Mouse (Mus musculus) left cerebral cortex, postnatal 4 days (tissue): Measurements from ENCODE around the gene Med7. TPM values are rescaled to one million over a fixed set of nuclear protein-coding genes. Genes with fewer than 3 reads are reported as not detected.

Experiments used
- DNase-seq: peaks from one replicate; pipeline ENCODE4 v3.0.0-alpha.2; 2022
- intact Hi-C: fragments of 180-260 bp; cut with DNase I; formaldehyde crosslinking; loops from one replicate; pipeline ENCODE4 v1.15.1; 2025
- total RNA-seq, 2 experiments: library from RNA; stranded (reverse); gene quantifications; 2 replicates each; pipeline ENCODE4 v1.2.3; 2021

The Med7 gene
- total RNA-seq, 2 experiments from 2014 or later: 34.8 to 35.2 TPM

DNA sequence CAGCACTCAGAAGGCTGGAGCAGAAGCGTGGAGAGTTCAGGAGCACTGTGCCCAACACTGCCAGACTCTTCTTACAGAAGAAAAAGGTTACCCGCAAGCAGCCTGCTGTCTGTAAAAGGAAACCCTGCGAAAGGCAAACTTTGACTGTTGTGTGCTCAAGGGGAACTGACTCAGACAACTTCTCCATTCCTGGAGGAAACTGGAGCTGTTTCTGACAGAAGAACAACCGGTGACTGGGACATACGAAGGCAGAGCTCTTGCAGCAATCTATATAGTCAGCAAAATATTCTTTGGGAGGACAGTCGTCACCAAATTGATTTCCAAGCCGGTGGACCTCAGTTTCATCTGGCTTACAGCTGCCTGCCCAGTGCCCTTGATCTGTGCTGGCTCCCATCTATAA is 43.8 kb downstream of the Med7 start:
- intact Hi-C loops: no loop called here
- no peak for DNase-seq

DNA sequence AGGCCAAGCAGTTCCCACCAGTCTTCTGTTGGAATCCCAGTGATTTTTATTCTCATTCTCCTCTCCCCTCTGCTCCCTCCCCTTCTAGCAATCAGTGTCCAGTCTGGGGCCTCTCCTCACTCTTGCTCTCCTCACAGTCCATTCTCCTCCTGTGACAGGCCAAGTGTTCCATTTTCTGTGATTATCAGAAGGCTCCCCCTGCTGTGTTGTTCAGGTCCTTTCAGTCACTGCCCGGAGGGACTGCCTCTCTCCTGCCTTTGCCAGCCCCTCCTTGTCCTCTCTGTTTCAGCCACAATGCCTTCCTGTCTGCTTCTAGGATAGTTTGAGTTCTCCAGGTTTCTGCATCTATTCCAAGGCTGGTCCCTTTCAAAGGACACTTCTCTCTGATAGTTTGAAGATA is 51.5 kb downstream of the Med7 start:
- intact Hi-C loops: no loop called here
- DNase-seq: no peak

DNA sequence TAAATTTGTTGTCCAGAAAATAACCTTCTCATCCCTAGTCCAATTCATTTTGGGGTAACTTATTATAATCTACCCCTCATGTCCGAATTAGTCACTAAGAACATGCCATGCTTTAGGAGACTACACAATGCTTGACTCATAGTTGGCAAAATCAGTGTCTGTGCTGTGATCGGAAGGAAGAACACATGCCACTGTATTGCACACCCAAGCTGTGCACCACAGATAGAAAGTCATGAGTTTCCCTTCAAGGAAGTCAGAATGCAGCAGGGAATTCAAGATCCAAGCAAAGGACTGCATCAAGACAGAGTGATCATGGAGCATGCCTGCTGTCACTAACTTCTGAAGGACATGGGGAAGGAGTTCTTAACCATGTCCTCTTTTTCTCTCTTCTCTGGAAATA is 51.9 kb downstream of the Med7 start:
- DNase-seq: no peak
- intact Hi-C loops: no loop called here

Other genes with a start within 250 kb of the Med7 start
- gene Fndc9, start 201.4 kb upstream of the Med7 start, total RNA-seq: 1 to 10 TPM; 5.6 to 9.8 TPM
- 100 to 1,000 TPM; 212 to 214 TPM for gene Cyfip2, start 124.1 kb upstream of the Med7 start, total RNA-seq
- under 1 TPM; 0.12 to 0.16 TPM for gene Itk, start 47.4 kb upstream of the Med7 start, total RNA-seq
- not detected for gene Fam71b, start 40.4 kb upstream of the Med7 start, total RNA-seq
- under 1 TPM; 0.44 to 0.79 TPM for gene Havcr2, start 18.0 kb downstream of the Med7 start, total RNA-seq
- gene Gm12169, start 87.3 kb downstream of the Med7 start, total RNA-seq: not detected
- gene BC053393, start 134.6 kb downstream of the Med7 start, total RNA-seq: not detected
- gene Dppa1, start 192.3 kb downstream of the Med7 start, total RNA-seq: not detected